Comparison of ENCODE assay signal across 24 mouse cellular contexts in the genomic region with DNA sequence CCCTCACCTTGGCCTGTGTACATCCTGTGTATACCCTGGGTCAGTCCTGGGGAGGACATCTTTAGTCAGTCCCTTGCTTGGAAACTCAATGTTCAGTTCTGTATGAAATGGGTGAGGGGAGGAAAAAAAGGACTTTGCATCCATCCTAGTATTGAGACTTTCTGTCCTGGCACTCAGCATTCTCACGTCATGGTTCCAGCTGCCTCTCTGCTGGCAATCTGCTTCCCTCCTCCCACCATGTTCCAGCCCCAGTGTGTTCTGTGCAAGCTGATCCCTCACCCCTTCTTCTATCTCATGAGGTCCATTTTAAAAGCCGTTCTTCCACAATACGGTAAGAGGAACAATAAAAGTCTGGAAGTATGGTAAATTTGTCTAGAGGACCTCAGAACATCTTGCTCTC.
DNase-seq lines count a peak whose midpoint lies in the region; ATAC-seq and TF ChIP-seq lines count a peak whose summit lies in the region.
"Had no signal": no experiment of that assay in that cellular context is flagged by ENCODE, and none has a peak within 500 bp of the region (broad histone marks: within the 10 kb centered on the region; RNA-seq: fewer than 3 reads in every experiment).

No protein-coding gene starts in this region.

- intact Hi-C loops in heart, postnatal 14 days (cut with DNase I): no loop called here

- peak; percentile 7 for DNase-seq in intestine, embryonic 14.5 days (ENCODE audit: low spot score)
- DNase-seq in layer of hippocampus, adult 11-12 months (ENCODE audit: low spot score): peak; percentile 80
- DNase-seq in layer of hippocampus, postnatal 25 days (ENCODE audit: extremely low spot score in 1 of 2, low spot score in 1 of 2): peak; percentile 33 to 54
- peak; percentile 37 for DNase-seq in right cerebral cortex, postnatal 25 days
- no peak for DNase-seq in heart, postnatal 14 days
- DNase-seq in gastrocnemius, adult 8-10 months (ENCODE audit: low spot score in 2 of 2): no peak
- DNase-seq: adrenal gland, postnatal 25 days; cerebellum, adult 11-12 months; gastrocnemius, postnatal 25 days; heart, adult 2 months; kidney, adult 18-20 months; thymus, adult 18-20 months had no signal

- WGBS in intestine, embryonic 14.5 days: 86% methylated on average over 3 of the region's 3 CpGs
- 90% methylated on average over 3 of the region's 3 CpGs for WGBS in intestine, postnatal 0 days

- no peaks in the 10 kb centered on the region for H3K27me3 ChIP-seq in intestine, embryonic 14.5 days (replicated peaks; ENCODE audit: control insufficient read depth, insufficient read depth, low read length)
- H3K27me3 ChIP-seq in intestine, postnatal 0 days (replicated peaks; ENCODE audit: control insufficient read depth, insufficient read depth, low read length): no peaks in the 10 kb centered on the region
- H3K27me3 ChIP-seq: heart, embryonic 15.5 days; limb, embryonic 15.5 days; liver, embryonic 15.5 days; midbrain, embryonic 15.5 days had no signal

- no peak overlapping the region for H3K27ac ChIP-seq in intestine, embryonic 14.5 days (ENCODE audit: low read depth)
- no peak overlapping the region for H3K27ac ChIP-seq in intestine, postnatal 0 days (ENCODE audit: low read depth, low read length)
- H3K27ac ChIP-seq: embryonic facial prominence, embryonic 10.5 days; heart, adult 2 months; heart, embryonic 15.5 days; hindbrain, postnatal 0 days; kidney, postnatal 0 days; limb, embryonic 15.5 days; liver, embryonic 15.5 days; midbrain, embryonic 15.5 days had no signal

- no peak overlapping the region for H3K9ac ChIP-seq in intestine, embryonic 14.5 days (ENCODE audit: low read length)
- no peak overlapping the region for H3K9ac ChIP-seq in intestine, postnatal 0 days (ENCODE audit: low read depth, low read length)
- H3K9ac ChIP-seq: heart, embryonic 15.5 days; limb, embryonic 15.5 days; liver, embryonic 15.5 days; midbrain, embryonic 15.5 days had no signal

- no peaks in the 10 kb centered on the region for H3K9me3 ChIP-seq in intestine, embryonic 14.5 days (ENCODE audit: control insufficient read depth, low read length)
- H3K9me3 ChIP-seq in intestine, postnatal 0 days (ENCODE audit: control insufficient read depth): no peaks in the 10 kb centered on the region
- H3K9me3 ChIP-seq: embryonic facial prominence, embryonic 10.5 days; G1E; heart, embryonic 15.5 days; limb, embryonic 15.5 days; liver, embryonic 15.5 days; midbrain, embryonic 15.5 days had no signal

- H3K36me3 ChIP-seq in intestine, embryonic 14.5 days (ENCODE audit: control insufficient read depth, insufficient read depth, low read length): no peaks in the 10 kb centered on the region
- H3K36me3 ChIP-seq in intestine, postnatal 0 days (ENCODE audit: control insufficient read depth, insufficient read depth): no peaks in the 10 kb centered on the region
- H3K36me3 ChIP-seq: embryonic facial prominence, embryonic 10.5 days; G1E; heart, embryonic 15.5 days; limb, embryonic 15.5 days; liver, embryonic 15.5 days; midbrain, embryonic 15.5 days had no signal

- ATAC-seq in intestine, embryonic 14.5 days (replicated peaks; ENCODE audit: low FRiP score, low TSS enrichment, low read depth): no peak
- ATAC-seq in intestine, postnatal 0 days: no peak
- no peak for ATAC-seq in megakaryocyte-erythroid progenitor cell, adult 5-6 weeks (replicated peaks; ENCODE audit: low FRiP score, low TSS enrichment, poor library complexity, severe bottlenecking)
- ATAC-seq: hindbrain, postnatal 0 days; lung, postnatal 0 days; midbrain, embryonic 15.5 days had no signal

- no peak overlapping the region for H3K4me2 ChIP-seq in intestine, embryonic 14.5 days (ENCODE audit: low read length)
- H3K4me2 ChIP-seq in intestine, postnatal 0 days (replicated peaks; ENCODE audit: low read depth): no peak overlapping the region
- H3K4me2 ChIP-seq: heart, embryonic 15.5 days; limb, embryonic 15.5 days; liver, embryonic 15.5 days; midbrain, embryonic 15.5 days had no signal

- H3K4me1 ChIP-seq in intestine, embryonic 14.5 days (replicated peaks; ENCODE audit: control insufficient read depth, insufficient read depth, low read length): no peaks in the 10 kb centered on the region
- no peaks in the 10 kb centered on the region for H3K4me1 ChIP-seq in intestine, postnatal 0 days (replicated peaks; ENCODE audit: control insufficient read depth, insufficient read depth, low read length)
- H3K4me1 ChIP-seq: embryonic facial prominence, embryonic 10.5 days; heart, embryonic 15.5 days; limb, embryonic 15.5 days; liver, embryonic 15.5 days had no signal

- no peak for TF ChIP-seq CTCF in intestine, postnatal 0 days (IDR thresholded peaks at IDR 0.05; ENCODE audit: low read depth)

- no peak overlapping the region for H3K4me3 ChIP-seq in intestine, embryonic 14.5 days (ENCODE audit: low read depth, low read length)
- no peak overlapping the region for H3K4me3 ChIP-seq in intestine, postnatal 0 days (ENCODE audit: low read depth, low read length)
- H3K4me3 ChIP-seq: embryonic facial prominence, embryonic 10.5 days; heart, adult 2 months; heart, embryonic 15.5 days; limb, embryonic 15.5 days; liver, embryonic 15.5 days; midbrain, embryonic 15.5 days; myocyte had no signal

Comparison
In these comparisons a context has a peak if more than half of its experiments do, and no peak if none do; other contexts are left out.
1. DNase-seq: peak in intestine, embryonic 14.5 days (single experiment), layer of hippocampus, adult 11-12 months (single experiment), layer of hippocampus, postnatal 25 days (2 of 2) and right cerebral cortex, postnatal 25 days (single experiment); none in heart, postnatal 14 days (0 of 2) and gastrocnemius, adult 8-10 months (0 of 2).